Mouse (Mus musculus) 3134 (cell line): Measurements from ENCODE around the gene Trpc1.
A peak's percentile ranks its signal among the peaks of the same experiment; 100 is the strongest.

Experiments
- DNase-seq: peaks from one replicate; pipeline ENCODE4 v3.0.0-alpha.2; 2011; ENCODE audit warnings: low spot score; ENCODE audit not compliant: insufficient read length; ENCODE audit errors: extremely low read depth

Gene Trpc1

DNA sequence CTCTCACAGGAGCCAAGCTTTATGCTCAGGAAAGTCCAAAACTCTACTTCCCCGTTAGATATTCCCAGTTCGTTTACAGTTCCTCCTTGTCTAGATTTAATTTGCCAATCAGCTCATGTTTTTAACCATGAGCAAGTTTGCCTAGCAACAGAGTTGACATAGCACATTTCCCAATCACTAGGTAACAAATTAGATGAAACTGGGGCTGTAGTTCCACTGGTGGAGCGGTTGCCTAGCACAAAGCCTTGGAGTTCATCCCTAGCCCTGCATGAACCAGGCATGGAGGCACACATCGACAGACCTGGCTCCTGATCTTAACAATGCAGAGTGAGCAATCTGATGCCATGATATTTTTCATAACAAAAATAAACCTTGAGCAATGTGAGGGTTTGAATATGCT, 50.9 kb downstream of the Trpc1 start:
- DNase-seq: no peak

DNA sequence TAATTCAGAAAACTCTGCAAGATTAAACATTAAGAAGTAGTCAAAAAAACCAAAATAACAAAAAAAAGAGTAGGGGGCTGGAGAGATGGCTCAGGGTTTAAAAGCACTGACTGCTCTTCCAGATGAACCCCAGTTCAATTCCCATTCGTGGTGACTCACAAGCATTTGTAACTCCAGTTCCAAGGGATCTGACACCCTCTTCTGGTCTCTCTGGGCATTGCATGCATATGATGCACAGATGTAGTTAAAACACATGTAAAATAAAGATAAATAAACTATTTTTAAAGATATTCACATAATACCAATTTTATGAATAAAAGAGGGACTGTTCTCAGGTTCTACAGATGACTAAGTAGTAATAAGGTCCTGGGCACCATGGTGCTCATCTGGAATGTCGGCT, 52.4 kb downstream of the Trpc1 start:
- DNase-seq: peak; percentile 15

DNA sequence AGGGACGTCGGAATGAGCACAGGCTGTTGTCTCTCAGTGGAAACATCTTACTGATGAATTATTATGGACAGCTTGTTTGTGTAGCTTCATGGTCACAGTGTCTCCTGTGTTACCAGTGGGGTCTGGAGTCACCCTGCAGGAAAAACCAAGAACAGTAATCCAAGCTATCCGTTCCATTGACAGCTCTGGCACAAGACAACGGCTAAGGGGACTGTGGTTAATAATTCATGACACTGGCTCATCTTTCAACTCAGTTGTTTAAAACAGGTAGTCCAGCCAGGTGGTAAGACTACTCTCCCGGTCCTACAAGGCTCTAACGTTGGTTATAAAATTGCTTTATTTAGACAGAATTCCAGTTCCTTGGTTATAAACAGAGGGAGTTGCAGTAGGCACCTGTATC, 53.6 kb downstream of the Trpc1 start:
- no peak for DNase-seq

DNA sequence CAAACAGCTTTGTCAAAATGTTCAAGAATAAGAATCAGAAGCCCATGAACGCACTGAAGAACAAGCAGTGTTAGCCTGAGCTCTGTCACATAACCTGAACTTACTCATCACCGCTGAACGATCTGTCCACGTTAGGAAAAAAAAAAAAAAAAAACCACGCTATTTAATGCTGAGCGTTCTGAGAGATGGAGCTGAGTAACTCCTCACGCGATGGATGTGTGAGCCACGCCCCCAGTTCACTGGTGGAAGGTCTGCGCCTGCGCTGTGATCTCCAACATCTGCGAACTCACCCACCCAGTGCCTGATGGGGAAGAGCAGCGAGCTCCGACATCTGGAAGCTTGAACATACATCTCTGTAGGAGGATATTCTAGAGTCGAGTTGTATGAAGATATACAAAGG, 55.2 kb downstream of the Trpc1 start:
- DNase-seq: no peak

DNA sequence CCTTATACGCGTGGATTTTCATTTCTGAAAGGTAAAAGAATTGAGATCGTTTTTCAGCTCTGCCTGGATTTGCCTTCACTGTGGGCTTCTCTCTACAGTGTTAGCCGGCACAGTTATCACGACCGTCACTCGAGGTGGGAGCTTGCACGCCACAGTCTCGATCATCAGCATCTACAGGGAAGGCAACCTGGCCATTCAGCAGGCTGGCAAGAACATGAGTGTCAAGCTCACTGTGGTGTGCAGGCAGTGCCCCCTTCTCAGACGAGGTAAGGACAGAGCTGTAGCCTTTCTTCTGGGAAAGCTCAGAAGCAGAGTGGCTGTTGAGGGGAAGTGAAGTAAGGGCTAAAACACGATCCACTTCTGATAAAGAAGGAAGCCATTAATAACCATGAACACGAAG, 55.6 kb downstream of the Trpc1 start:
- DNase-seq: no peak

DNA sequence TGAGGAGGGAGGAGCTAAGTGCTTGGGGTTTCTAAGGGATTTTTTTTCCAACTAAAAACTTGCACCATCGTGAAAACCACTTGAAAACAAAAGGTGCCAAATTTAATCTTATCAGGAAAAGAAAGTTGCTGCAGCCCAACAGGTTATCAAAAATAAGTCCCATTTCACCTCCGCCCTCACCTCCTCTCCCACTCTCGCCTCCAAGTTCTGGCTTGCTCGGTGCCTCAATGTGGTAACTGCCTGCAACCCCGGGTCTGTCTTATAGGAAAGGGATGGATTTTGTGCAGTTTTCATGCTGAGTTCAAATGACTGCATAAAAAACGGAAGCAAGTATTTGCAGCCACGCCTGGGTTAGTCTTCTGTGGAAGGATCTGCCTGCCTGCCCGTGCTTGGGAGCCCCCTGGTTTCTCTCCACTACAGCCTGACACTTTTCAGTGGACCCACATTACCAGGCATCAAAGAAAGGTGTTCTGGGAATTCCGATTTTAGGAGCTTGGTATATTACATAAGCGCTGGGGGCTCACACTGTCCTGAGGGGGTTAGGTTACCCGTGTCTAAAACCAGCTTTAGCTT, 56.6 kb downstream of the Trpc1 start:
- no peak for DNase-seq

DNA sequence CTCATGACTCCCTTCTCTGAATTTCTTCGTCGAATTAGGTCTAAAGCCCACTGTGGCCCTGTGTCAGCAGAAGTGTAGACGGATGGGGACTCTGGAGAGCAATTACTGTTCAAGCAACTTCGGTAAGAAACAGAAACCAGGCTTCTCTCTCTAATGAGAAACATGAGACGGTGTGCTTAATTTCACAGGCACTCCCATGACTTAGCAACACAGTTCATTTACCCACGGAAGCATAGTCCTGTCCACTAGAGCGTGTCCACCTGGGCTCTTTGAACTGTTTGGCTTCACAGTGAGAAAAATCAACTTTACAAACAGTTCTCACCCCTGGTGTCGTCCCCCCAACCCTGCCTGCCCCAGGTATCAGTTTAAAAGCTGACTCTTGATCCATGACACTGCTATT, 57.4 kb downstream of the Trpc1 start:
- no peak for DNase-seq

DNA sequence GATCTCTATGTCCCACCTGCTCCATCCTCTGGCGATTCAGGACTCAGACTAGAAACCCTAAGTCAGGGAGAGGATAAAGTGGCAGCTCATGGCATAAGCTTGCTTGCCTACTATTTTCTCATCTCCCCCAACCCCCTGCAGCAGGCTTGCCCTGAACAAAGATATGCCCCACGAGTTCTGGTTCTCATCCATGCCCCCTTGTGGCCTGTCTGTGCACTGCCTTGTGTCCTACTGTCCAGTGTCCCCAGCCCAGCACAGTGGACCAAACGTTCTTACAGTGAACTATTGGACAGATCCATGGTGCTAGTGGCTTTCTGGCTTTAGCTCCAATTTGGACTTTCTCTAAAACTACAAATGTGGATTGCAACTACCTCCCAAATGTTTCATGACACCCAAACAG, 62.1 kb downstream of the Trpc1 start:
- DNase-seq: no peak

DNA sequence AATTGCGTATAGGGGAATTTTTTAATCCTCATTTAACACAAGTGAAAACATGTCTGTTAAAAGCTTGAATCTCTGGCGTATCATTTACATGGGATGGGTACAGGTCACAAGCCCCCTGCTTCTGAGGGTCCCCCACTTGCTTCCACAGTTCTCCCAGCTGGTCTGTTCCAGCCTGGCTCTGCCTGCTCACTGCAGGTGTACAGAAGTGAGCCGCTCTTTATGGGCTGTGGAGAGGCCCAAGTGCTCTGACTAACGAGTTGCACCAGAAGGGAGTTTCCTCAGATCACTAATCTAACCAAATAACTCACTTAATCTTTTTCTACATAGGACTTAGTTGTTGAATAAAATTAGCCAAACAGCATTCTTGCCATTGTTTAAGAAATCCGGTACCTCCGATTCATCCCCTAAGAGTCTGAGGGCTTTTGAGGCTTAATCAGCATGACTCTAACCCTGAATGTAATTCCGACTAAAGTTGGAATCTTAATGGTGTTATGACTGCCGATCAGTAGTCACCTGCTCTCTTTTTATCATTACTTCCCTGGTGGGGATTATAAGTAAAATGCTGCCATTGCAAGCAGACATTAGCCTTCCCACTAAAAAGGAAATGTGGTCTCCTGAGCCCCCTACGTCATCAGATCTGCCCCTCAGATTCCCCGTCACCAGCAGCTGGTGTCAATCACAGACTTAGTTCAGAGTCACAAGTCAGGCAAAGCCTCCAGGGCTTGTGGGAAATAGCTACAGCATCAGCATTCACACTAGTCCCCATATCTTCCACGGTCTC, 64.3 kb downstream of the Trpc1 start:
- no peak for DNase-seq

DNA sequence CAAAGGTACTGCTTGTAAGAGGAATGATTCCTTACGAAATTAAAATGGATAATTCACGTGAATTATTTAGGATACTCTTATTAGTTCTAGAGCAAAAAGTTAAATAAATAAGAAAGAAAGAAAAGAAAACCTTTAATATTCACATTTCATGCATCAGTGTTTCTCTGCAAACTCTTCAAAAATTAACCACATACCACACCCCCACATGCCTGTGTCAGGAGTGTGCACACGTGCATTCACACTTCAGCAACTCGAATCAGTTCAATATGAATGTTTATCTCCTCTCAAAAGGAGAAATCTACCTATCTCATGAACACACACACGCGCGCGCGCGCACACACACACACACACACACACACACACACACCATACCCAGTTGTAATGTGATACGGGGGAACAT, 69.5 kb downstream of the Trpc1 start:
- no peak for DNase-seq

DNA sequence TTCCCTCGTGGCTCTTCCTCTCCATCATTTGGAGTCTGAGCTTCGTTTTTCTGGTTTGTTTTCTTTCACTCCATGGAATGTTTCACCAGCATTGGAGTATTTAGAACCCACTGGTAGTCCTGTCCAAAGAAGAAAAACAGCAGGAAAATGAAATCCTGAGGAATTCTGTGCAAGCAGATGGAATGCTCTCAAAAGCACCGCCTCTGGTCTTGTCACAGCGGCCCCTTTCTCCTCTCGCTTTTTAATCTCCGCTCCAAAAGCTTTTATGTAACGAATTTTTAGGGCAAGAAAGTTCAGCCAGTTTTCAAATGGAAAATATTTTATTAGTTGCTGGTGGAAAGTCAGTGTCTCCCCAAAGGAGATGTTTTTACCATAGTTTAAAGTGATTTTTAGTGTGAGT, 70.2 kb downstream of the Trpc1 start:
- no peak for DNase-seq

DNA sequence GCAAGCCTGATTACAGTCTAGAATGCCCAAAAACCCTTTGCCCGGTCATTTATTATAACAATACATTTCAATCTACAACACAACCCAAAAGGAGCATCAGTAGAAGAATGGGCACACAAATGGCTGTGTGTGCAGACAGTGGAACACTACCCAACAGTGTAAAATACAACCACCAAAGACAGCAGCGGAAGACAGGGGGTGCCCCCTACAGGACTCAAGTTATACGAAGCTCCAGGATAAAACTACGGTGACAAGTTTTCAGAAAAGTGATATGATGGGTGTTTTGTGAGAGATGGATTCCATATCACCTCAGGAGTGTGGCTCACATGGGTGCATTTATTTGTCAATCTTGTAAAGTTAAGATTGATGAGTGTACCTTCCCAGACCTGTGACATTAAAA, 74.2 kb downstream of the Trpc1 start:
- no peak for DNase-seq

DNA sequence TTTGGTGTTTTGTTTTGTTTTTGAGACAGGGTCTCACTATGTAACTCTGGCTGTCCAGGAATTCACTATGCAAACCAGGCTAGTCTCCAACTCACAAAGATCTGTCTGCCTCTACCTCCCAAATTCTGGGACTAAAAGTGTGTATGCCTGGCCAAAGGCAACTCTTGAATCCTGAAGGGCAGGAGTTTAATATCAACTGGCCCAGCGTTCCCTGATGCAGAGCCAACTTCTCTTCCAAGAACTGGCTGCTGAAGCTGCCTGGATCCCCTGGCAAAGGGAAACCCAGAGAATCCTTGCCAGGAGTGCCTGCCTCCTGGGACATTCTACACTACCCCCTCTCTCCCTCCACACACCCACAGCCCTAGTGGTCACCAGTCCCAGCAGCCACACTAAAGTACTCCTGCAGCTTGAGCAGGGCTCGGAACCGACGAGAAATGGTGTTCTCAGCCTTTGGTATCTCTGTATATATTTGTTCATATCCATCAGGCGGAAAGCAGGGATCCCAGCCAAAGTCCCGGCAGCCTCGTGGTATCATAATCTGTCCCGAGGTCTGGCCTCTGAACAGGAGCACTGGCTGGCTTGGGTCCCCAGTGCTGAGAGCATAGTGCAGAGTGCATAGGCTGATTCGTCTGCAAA, 75.0 kb downstream of the Trpc1 start:
- no peak for DNase-seq

DNA sequence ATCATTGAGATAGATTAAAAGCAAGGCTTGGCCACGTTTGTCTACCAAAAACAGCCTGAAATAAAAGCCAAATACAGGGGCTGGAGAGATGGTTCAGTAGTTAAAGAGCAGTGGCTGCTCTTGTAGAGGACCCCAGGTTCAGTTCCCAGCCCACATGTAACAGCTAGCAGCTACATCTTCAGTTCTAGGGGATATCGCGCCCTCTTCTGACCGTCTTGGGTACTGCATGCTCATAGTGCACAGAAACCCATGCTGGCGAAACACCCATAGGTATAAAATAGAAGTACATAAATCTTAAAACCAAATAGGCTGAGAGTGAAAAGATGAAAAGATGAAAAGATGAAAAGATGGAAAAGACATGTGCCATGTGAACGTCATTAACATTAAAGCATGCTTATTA, 77.4 kb downstream of the Trpc1 start:
- DNase-seq: no peak

DNA sequence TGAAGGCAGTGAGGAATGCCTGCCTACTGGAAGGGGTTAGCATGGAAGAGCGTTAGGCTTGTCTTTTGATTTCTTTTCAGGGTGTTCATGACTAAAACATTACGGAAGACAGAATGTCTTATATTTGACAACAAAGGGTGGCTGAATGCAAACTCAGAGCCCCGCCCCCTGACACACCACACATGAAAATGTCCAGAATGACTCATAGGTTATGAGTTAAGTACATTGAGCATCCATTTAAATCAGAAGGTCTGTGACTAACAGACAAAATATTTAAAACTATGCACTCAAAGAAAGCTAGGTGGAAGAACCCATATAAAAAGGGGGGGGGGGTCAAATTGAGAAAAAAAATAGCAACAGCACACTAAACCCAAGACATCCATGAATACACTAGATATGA, 77.8 kb downstream of the Trpc1 start:
- DNase-seq: peak; percentile 16

DNA sequence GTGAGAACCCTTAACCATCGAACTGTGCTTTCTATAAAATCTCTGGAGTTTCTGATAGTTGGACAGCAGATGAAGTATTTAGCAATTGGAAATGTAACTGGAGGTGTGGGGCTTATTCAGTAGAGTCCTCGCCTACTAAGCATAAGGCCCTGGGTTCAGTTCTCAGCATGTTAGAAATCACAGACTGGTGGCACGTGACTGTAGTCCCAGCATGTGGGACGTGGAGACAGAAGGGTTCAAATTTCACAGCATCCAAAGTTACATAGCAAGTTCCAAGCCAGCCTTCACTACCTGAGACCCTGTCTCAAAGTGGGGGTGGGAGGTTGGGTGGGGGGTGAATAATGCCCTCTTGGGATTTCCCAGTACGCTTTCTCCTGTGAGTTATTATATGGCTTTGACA, 81.9 kb downstream of the Trpc1 start:
- DNase-seq: no peak

DNA sequence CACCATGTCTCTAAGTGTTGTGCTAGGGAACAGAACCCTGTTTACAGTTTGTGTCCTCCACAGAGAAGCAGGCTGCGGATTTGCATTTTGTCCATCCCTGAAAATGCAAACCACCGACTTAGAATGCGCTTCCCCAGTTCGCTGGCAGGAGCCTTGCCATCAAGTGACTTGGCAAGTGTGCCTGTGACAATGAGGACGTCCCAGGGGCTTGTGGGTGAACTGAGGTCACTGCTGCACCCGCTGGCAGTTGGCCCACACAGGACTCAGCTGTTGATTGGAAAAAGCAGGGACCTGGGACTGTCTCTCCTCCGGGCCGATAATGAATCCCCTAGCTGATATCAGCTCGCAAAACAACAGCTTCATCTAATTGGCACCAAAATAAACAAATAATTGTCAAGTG, 82.3 kb downstream of the Trpc1 start:
- no peak for DNase-seq

DNA sequence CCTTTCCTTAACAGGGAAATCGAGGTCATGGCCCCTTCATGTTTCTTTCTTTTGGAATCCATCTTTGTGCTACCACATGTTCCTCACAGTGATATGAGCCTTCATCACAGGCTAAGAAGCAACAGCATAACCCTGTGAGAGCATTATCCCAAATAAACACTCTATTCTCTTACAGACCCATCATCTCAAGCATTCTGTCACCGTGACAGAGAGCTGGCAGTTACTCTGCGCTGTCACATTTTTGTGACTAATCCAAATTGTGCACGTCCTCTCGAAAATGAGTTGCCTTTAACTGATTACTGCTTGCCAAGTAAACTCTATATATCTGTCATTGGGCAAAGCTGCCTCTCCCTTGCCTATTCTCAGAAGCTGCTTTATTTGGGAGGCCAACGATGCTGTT, 84.3 kb downstream of the Trpc1 start:
- no peak for DNase-seq

DNA sequence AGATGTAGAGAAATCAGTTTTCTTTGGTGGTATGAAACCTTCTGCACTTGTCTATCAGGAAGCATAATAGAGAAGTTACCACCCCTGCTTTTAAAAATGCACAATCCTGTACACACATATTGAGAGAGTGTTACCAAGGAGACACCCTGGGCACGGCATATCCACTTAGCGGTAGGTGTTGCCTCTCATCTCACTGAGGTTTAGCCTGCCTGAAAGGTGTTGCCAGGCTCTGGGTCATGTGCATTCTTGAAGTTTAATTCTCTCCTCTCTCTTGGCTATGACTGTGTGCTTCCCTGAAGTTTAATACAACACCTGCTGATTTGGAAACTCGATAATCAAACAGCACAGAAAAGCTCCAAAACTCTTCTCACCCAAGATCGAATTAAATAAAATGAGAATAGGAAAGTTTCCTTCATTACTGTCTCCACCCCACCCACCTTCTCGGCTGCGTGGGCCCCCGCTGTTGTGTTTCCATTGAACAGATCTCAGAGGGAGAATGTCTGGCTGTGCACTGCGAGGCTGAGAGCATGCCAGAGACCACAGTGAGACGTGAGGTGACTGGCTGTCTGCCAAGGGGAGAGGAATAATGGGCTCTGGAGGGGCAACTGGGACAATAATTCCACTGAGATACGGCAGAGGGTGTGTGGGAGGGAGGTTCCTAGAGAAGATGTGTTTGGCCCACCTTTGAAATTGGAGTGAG, 85.7 kb downstream of the Trpc1 start:
- DNase-seq: no peak

DNA sequence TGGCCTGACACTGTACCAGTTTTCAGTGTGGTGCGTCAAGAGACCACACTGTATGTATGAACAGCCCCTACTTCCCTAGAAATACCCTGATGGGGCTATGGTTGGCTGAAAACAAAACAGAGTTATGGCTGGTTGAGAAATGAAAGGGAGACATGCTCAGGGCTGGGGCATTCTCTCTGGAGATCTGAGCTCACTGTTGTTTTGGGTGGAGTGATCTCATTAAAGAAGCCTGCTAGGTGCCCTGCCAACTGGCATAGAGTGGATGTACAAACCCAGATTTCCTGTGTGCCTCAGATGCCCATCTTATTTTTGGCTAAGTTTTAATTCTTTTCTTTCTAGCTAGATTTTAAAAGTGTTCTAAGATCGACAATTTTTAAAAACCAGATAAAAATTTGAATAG, 92.2 kb downstream of the Trpc1 start:
- no peak for DNase-seq
